Mouse (Mus musculus) heart, adult 2 months (tissue): Measurements from ENCODE around the gene Vps25.

Experiments
- CTCF ChIP-seq: fragments of 200-600 bp; IDR thresholded peaks from 2 replicates; pipeline ENCODE4 v1.8.1; 2022; ENCODE audit warnings: antibody characterized with exemption, mild to moderate bottlenecking, moderate library complexity
- EP300 ChIP-seq: fragments of 200-500 bp; IDR thresholded peaks from 2 replicates; pipeline ENCODE4 v1.6.1; 2011; ENCODE audit warnings: low read depth, low read length, control low read depth; ENCODE audit not compliant: insufficient read depth
- POLR2A ChIP-seq: fragments of 200-500 bp; IDR thresholded peaks from 2 replicates; pipeline ENCODE4 v1.6.1; 2011; ENCODE audit warnings: mild to moderate bottlenecking, low read depth, low read length, control low read depth; ENCODE audit not compliant: insufficient read depth

- TF ChIP-seq CTCF (peak; percentile 26), POLR2A (no peak), EP300 (no peak)
These were observed 47.4 kb downstream of the Vps25 start for GRCm38 (mm10) chr11:101300881-101301280.
